In the genomic region with DNA sequence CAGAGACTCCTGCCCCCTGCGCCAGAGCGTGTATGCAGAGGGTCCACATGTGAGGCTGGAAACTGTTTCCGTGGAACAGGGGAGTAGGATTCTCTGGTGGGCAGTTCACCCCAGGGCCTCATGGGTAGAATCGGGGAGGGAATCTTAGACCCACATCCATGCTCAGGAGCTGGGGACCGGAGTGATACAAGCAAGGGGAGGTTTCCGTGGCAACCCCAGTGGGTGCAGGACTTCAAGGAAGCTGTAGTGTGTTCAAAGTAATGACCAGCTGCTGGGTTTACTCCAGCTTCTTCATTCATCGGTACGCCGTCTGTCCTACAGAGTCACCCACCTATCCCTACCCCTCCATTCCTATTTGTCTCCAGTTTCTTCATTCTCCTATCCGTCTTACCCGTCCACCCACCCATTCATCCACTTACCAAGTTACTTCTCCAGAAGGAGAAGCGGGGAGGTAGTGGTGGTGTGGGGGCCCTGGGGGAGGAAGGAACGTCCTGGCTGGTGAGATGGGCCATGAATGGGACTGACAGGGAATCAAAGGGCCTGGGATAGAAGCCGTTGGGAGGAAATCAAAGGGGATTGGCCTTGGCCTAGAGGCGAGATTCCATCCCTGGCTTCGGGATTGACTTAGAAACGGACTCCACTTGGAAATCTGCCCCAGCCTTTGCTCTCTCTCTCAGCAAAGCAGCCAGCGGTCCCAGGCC, we compare ENCODE assay signal across 8 mouse cellular contexts. TPM values are rescaled to one million over a fixed set of nuclear protein-coding genes. Genes with fewer than 3 reads are reported as not detected.
DNase-seq lines count a peak whose midpoint lies in the region; ATAC-seq and TF ChIP-seq lines count a peak whose summit lies in the region.

No protein-coding gene starts in this region.

- no peaks in the 10 kb centered on the region for H3K36me3 ChIP-seq in forebrain, postnatal 0 days (ENCODE audit: insufficient read depth)
- H3K36me3 ChIP-seq in forebrain, embryonic 16.5 days (ENCODE audit: control insufficient read depth, insufficient read depth): no peaks in the 10 kb centered on the region

- TF ChIP-seq CTCF in forebrain, postnatal 0 days (IDR thresholded peaks at IDR 0.05; ENCODE audit: low read depth): no peak

- H3K9me3 ChIP-seq in forebrain, postnatal 0 days (ENCODE audit: low read length): no peaks in the 10 kb centered on the region
- no peaks in the 10 kb centered on the region for H3K9me3 ChIP-seq in forebrain, embryonic 16.5 days (ENCODE audit: control insufficient read depth, low read length)

- intact Hi-C loops in left cerebral cortex, postnatal 25 days (cut with DNase I): no loop called here

- peak; percentile 52 for DNase-seq in forebrain, postnatal 0 days
- peak; percentile 15 for DNase-seq in urinary bladder, adult 2 months (ENCODE audit: low spot score)
- no peak for DNase-seq in urinary bladder, postnatal 10 days (ENCODE audit: low spot score)
- DNase-seq in left cerebral cortex, postnatal 25 days (ENCODE audit: low spot score in 2 of 2): peak; percentile 31 to 67
- peak; percentile 41 for DNase-seq in right cerebral cortex, postnatal 4 days
- DNase-seq in ovary, adult 18-20 months (ENCODE audit: low spot score): no peak

- H3K4me3 ChIP-seq in forebrain, postnatal 0 days (ENCODE audit: low read depth, low read length): no peak overlapping the region
- no peak overlapping the region for H3K4me3 ChIP-seq in forebrain, embryonic 16.5 days (replicated peaks; ENCODE audit: low read length)

- no peak overlapping the region for H3K9ac ChIP-seq in forebrain, postnatal 0 days
- H3K9ac ChIP-seq in forebrain, embryonic 16.5 days (replicated peaks; ENCODE audit: low read depth, low read length): no peak overlapping the region

- H3K4me2 ChIP-seq in forebrain, postnatal 0 days (ENCODE audit: low read depth): no peak overlapping the region
- H3K4me2 ChIP-seq in forebrain, embryonic 16.5 days (ENCODE audit: low read length): no peak overlapping the region

- 62% methylated on average over 18 of the region's 18 CpGs for WGBS in forebrain, postnatal 0 days
- 69% methylated on average over 18 of the region's 18 CpGs for WGBS in forebrain, embryonic 16.5 days

- H3K27ac ChIP-seq in forebrain, postnatal 0 days (ENCODE audit: low read depth, low read length): no peak overlapping the region
- H3K27ac ChIP-seq in forebrain, embryonic 16.5 days (ENCODE audit: low read length): no peak overlapping the region

- no peaks in the 10 kb centered on the region for H3K4me1 ChIP-seq in forebrain, postnatal 0 days (ENCODE audit: insufficient read depth)
- H3K4me1 ChIP-seq in forebrain, embryonic 16.5 days (replicated peaks; ENCODE audit: control insufficient read depth, insufficient read depth, low read length): no peaks in the 10 kb centered on the region

- no peaks in the 10 kb centered on the region for H3K27me3 ChIP-seq in forebrain, postnatal 0 days (ENCODE audit: insufficient read depth, low read length)
- H3K27me3 ChIP-seq in forebrain, embryonic 16.5 days (replicated peaks; ENCODE audit: control insufficient read depth, insufficient read depth, low read length): no peaks in the 10 kb centered on the region

- ATAC-seq in forebrain, postnatal 0 days: peak; percentile 84
- ATAC-seq in forebrain, embryonic 16.5 days: no peak
- no peak for ATAC-seq in monocyte, adult 5-6 weeks (replicated peaks; ENCODE audit: insufficient number of reproducible peaks, low FRiP score, low TSS enrichment, poor library complexity, severe bottlenecking)

RNA-seq across cellular contexts. Expression of gene Rpl11, which starts 41.4 kb away (rescaled TPM):
- total RNA-seq in forebrain, postnatal 0 days (2014; rRNA removed): 872 and 1,141 TPM in 2 replicates
- polyA plus RNA-seq in forebrain, postnatal 0 days (2015; fragmentation: Nextera tagmentation; extraction: Ambion mirVana): 313 and 396 TPM in 2 replicates
- polyA plus RNA-seq in forebrain, embryonic 16.5 days (2015; fragmentation: Nextera tagmentation; extraction: Ambion mirVana): 281 and 302 TPM in 2 replicates
- 979 and 1,127 TPM in 2 replicates for polyA plus RNA-seq in urinary bladder, adult 2 months (2012; rRNA removed)
- 100 to 1,000 TPM; 233 to 241 TPM for total RNA-seq in left cerebral cortex, postnatal 25 days (2021)
- total RNA-seq in monocyte, adult 5-6 weeks (2017): 392 to 636 TPM (median 589 TPM) in 3 replicates

RNA-seq across cellular contexts. Expression of gene Id3, which starts 48.6 kb away (rescaled TPM):
- total RNA-seq in forebrain, postnatal 0 days (2014; rRNA removed): 134 and 153 TPM in 2 replicates
- 177 and 185 TPM in 2 replicates for polyA plus RNA-seq in forebrain, postnatal 0 days (2015; fragmentation: Nextera tagmentation; extraction: Ambion mirVana)
- polyA plus RNA-seq in forebrain, embryonic 16.5 days (2015; fragmentation: Nextera tagmentation; extraction: Ambion mirVana): 85.1 and 102 TPM in 2 replicates
- polyA plus RNA-seq in urinary bladder, adult 2 months (2012; rRNA removed): 272 and 386 TPM in 2 replicates
- 10 to 100 TPM; 37.5 to 39.2 TPM for total RNA-seq in left cerebral cortex, postnatal 25 days (2021)
- 4.9 to 16.7 TPM (median 8.5 TPM) in 3 replicates for total RNA-seq in monocyte, adult 5-6 weeks (2017)

Comparison
In these comparisons a context has a peak if more than half of its experiments do, and no peak if none do; other contexts are left out.
1. DNase-seq: peak in forebrain, postnatal 0 days (single experiment), urinary bladder, adult 2 months (single experiment), left cerebral cortex, postnatal 25 days (2 of 2) and right cerebral cortex, postnatal 4 days (single experiment); none in urinary bladder, postnatal 10 days (single experiment) and ovary, adult 18-20 months (single experiment).